Mouse (Mus musculus): ENCODE measurements at regions not wholly inside any gene's neighbourhood (a gene's known extent, or its start where the extent isn't known, plus 50 kb on each side); places are given as distances from the start of the nearest gene placed in this dataset.
A peak's percentile ranks its signal among the peaks of the same experiment; 100 is the strongest.

GRCm38 (mm10) chr7:129987119-129987665 is 395.5 kb downstream of the Wdr11 start:
- no peak for DNase-seq

DNA sequence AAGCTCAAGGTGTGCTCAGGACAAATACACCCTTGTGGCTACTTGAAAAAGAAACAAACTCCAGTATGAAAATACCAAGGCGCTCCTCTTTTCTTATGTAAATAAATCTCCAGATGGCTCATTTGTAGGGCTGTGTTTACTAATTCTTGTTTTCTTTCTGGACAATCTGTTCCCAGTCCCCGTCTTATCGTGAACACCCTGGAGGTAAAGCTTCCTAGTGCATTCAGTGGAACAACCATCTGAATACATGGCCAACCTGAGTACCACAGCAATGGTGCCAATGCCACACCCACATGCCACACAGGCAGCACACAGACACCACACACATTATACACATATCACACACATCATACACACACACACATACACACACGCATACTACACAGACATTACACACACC is 396.1 kb downstream of the Wdr11 start:
- DNase-seq: no peak

DNA sequence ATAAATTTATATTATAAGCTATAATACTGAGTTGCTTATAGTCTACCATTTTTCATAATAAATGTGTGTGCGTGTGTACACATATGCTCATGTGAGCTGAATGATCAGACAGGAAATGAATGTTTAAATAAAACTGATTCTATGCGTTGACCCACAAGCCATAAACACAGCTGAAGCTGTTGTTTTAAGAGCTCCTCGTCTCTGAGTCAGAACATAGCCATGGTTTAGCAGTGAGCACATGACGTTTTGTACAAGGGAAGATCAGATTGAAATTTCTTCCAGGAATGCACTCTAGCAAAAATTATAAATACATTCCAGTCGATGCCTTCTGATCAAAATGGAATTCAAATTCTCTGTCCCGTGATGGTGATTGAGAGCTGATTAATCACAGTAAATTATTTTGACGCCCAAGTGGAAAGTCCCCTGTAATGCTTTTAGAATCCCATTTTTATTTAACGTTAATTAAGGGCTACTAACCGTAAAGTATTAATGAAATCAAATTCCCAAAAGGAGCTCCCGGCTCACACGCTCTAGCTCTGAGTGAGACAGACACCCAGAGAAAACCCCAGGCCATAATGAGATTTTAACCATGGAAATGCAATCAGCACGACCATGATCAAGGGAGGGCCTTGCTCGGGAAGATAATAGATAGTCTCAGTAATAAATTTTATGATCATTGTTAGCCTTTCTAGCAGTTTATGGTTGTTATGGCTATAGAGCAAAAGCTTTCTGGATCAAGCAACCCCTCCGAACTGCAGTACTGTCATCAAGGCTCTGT is 402.0 kb downstream of the Wdr11 start:
- DNase-seq: no peak

DNA sequence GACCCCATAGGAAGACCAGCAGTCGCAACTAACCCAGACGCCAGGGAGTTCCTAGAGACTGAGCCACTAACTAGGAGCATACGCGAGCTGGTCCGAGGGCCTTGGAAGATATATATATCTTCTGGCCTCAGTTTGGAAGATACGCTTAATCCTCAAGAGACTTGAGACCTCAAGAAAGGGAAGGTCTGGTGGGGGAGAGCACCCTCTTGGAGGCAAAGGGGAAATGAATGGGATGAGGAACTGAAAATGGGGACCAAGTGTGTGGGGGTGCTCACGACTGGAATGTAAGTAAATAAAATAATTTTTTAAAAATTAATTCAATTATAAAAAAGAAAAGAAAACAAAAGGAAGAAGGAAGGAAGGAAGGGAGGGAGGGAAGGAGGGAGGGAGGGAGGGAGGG is 403.9 kb downstream of the Wdr11 start:
- DNase-seq: no peak

- peak; percentile 6 for DNase-seq
Measured at GRCm38 (mm10) chr7:130001064-130001463, 409.4 kb downstream of the Wdr11 start.

GRCm38 (mm10) chr7:130002002-130002401 is 410.3 kb downstream of the Wdr11 start:
- DNase-seq: no peak

DNA sequence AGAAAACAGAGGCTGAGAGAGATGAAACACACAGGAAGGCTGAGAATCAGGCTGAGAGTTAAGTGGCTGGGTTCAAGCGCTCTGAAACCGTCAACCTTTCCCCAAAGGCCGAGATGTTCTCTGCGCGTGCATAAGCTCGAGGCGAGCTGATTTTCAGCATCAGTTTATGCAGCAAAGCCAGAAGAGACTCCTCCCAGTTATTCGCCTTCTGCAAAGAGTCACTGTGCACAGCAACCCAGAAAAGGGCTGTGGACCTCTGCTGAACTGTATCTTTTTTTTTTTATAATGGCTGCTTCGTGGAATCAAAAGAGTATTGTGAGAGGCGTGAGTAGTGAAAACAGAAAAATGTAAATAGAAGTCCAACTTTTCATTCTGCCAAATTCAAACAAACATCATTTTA is 413.7 kb downstream of the Wdr11 start:
- no peak for DNase-seq

GRCm38 (mm10) chr7:130007993-130008583 is 416.4 kb downstream of the Wdr11 start:
- no peak for DNase-seq

DNA sequence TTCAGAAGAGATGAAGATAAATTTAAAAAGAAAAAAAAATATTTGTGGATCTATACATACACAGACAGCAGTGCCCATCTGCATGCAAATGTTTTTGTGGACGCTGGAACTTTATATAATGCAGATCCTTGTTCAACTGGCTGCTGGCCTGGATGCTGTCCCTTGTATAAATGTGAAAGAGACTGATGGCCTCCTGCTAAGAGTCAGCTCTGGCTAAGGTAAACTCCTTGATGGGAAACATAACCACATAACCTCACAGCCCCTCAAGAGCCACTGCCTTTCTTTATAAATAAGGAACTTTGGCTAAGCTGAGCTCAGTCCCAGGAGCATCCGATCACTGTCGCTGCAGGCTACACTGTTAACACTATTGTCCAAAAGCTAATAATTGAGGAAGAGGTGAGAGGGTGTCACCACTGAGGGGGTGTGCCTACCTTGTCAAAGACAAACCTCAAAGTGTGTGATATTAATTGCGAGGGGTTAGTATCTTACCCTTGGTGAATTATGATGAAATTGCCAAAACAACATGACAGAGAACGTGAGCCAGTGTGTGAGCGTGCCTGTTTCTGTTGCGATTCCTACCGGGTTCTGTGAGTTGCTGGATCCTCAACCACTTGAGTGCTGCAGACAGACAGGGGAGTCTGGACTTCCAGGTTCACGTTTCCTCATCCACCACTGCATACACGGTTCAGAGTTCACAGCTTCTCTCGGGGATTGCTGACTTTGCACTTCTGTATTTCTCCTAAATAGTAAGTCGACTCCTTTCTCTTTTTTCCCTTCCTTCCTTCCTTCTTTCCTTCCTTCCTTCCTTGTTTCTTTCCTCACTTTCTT is 417.1 kb downstream of the Wdr11 start:
- no peak for DNase-seq

DNA sequence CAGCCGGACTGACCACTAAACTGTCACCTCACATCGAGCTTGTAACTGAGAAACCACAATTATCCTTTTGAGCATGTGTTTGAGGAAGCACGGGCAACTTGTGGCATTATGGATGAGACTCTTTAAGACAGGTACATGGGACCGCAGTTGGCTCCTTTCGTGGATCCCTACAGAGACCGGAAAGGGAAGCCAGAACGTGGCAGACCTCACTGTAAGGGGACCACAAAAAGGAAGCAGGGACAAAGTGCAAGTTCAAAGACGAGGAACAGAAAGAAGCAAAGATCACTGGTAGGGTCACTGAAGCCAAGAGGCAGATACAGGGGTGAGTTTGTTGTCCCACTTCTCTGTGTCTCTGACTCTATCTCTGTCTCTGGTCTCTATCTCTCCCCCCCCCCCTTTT is 420.4 kb downstream of the Wdr11 start:
- DNase-seq: no peak

DNA sequence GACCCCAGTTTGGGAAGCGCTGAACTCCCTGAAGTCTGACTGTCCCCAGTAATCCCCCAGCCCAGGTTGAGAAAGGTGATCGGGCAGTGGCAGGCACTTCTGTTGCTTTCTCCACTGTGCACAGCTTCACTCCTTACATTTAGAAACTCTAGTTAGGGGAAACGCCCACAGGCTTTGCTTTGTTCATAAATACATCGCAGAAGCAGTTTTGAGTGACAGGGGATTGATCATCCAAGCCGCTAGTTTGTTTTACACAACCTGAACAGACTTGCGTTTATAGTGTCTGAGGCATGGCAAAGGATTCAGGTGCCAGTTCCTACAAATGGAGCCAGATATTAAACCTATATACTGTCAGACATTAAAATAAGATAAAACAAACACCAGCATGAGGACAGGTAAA is 421.4 kb downstream of the Wdr11 start:
- no peak for DNase-seq

GRCm38 (mm10) chr7:130014609-130015008 is 422.9 kb downstream of the Wdr11 start:
- no peak for DNase-seq

GRCm38 (mm10) chr7:130015375-130016014 is 423.8 kb downstream of the Wdr11 start:
- DNase-seq: no peak

GRCm38 (mm10) chr7:130016015-130016874 is 424.6 kb downstream of the Wdr11 start:
- DNase-seq: no peak

- no peak for DNase-seq
Measured at GRCm38 (mm10) chr7:130018891-130019290, 427.2 kb downstream of the Wdr11 start.

GRCm38 (mm10) chr7:130028945-130029344 is 437.3 kb downstream of the Wdr11 start:
- DNase-seq: no peak

DNA sequence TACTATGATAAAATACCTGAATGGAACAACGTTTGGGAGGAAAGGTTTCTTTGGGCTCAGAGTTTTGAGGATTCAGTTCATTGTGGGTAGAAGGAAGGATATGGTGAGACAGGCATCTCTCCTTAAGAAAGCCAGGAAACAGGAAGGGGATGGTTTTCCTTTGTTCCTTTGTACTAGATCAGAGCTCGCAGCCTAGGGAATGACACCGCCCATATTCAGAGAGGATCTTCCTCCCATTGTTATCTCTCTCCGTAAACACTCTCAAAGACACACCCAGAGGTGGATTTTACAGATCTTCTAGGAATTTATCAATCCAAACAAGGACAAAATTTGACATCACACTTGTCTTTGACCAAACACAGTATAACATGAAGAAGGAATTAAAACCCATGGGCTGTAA is 439.0 kb downstream of the Wdr11 start:
- DNase-seq: no peak

GRCm38 (mm10) chr7:130036235-130036634 is 444.6 kb downstream of the Wdr11 start:
- no peak for DNase-seq

DNA sequence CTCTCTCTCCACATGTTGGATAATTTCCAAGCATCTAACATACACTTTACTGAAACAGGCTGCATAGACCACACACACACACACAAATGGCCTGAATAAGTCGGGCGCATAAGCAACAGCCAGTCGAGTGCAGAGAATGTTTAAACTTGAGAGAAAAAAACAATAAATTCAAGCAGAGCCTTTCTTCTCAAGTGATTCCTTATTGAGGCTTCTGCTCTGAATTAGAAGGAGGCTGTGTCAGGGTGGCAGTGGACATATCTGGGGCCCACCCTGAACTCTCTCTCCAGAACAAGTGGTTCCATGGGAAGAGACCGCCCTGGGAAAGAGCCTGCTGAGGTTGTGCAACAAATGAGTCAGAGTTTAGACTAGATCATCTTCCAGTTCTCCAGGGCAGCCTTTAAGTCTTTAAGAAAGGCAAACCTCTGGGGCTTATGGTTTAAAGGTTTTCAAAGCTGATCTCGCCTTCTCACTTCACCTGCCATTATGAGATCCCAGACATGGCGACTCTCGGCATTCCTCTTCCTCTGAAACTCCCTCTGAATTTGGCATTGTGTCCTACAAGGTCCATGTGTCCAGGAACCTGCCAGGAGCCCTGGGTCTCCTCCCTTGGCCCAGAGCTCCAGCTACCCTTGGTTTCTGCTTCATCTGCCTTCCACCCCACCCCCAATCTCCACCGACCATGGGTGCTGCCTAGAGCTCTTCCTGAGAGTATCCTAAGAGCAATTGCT is 445.3 kb downstream of the Wdr11 start:
- no peak for DNase-seq

- DNase-seq: no peak
Measured at GRCm38 (mm10) chr7:130037573-130037925, 445.9 kb downstream of the Wdr11 start.

GRCm38 (mm10) chr7:130040596-130040995 is 448.9 kb downstream of the Wdr11 start:
- DNase-seq: no peak

Data from cerebellum, adult 8-10 months (tissue).